Mouse (Mus musculus) layer of hippocampus, adult 2 months (tissue): ENCODE data around the gene Id4. TPM values are rescaled to one million over a fixed set of nuclear protein-coding genes. Genes with fewer than 3 reads are reported as not detected.

ENCODE experiments used
- DNase-seq, 2 experiments: peaks; one replicate each; pipeline ENCODE4 v3.0.0; 2022; ENCODE audit warnings: low spot score in 2 of 2
- H3K27ac ChIP-seq: fragments of 200-600 bp; 2 replicates; pipeline ENCODE4 v1.8.1; 2022
- H3K4me3 ChIP-seq: fragments of 200-600 bp; 2 replicates; pipeline ENCODE4 v1.8.1; 2022; ENCODE audit warnings: mild to moderate bottlenecking
- CTCF ChIP-seq: fragments of 200-600 bp; conservative IDR thresholded peaks from 2 replicates; pipeline ENCODE4 v1.8.1; 2022; ENCODE audit warnings: antibody characterized with exemption, mild to moderate bottlenecking, moderate library complexity
- long read RNA-seq, 2 experiments: library from polyadenylated mRNA; stranded (forward); transcript quantifications; one replicate each; pipeline ENCODE4 v2.0.0; 2021; ENCODE audit warnings: borderline mapping rate in 2 of 2
- total RNA-seq, 2 experiments: library from RNA; stranded (reverse); gene quantifications; 2 replicates each; pipeline ENCODE4 v1.2.3; 2021

Gene Id4
- 10 to 100 TPM; 48.8 to 53.5 TPM for total RNA-seq
- long read RNA-seq, experiment 1, transcript Id4-201 (3 exons, 3,849 nt) = major isoform, 117 of 144 reads
- long read RNA-seq, experiment 1, partial matches to known transcripts = 1 of 144 reads
- long read RNA-seq, experiment 1, other reads (novel, unspliced or antisense) = 26 of 144 reads
- long read RNA-seq, experiment 2, transcript Id4-201 (3 exons, 3,849 nt) = major isoform, 148 of 177 reads
- long read RNA-seq, experiment 2, partial matches to known transcripts = 4 of 177 reads
- long read RNA-seq, experiment 2, other reads (novel, unspliced or antisense) = 25 of 177 reads

DNA sequence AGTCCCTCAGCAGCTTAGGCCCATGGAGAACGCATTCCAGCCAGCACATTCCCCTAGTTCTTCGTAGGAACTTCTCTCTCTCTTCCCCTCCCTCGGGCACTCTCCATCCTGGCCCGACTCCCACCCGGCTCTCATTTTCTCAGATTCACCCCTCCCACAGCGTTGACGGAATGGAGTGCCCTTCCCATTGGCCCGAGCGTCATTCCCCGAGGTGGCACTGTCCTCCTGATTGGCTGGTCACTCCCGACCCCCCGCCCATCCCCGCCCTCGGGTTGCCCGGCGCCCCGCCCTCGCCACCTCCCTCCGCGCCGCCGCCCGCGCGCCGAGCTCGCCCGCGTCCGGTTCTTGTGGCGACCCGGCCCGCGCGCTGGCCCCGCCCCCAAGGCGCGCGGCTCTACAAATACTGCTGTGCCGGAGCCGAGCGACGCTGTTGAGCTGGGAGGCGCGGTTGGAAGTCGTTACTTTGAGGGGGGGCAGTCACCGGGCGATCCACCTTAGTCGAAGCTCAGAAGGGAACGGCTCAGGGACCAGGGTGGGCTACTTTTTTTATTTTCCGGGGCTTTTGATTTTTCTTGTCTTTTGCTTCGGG lies at the start of gene Id4:
Gene Id4 (plus strand): TSS at position 539 of the 589 bp plus-strand sequence.
- DNase-seq = peak; percentile 90 to 94
- peak within 1 kb of the TSS; percentile 87 for H3K27ac ChIP-seq
- TF ChIP-seq CTCF = no peak

DNA sequence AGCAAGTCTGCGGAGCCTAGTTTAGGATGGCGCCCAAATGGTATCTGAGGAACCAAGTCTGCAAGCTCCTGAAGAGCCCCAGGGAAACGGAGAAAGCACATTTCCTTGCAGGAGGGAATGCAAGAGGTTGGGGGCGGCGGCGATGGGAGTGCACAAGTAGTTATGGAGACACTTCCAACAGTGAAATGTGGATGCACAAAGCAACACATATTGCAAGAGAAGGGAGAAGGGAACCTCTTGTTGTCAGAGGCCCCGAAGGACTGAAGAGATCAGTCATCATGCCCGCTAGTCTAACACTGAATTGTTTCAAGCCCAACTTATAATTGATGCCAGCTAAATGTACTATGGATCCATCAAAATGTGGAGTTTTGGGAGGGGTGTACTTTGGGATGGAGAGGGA lies 33.9 kb upstream of the Id4 start:
- H3K27ac ChIP-seq = peak overlapping the region; percentile 39; the same call in 1 of the 2 replicates
- peak overlapping the region; percentile 35; the same call in 1 of the 2 replicates for H3K4me3 ChIP-seq
- no peak for TF ChIP-seq CTCF
- DNase-seq = no peak

More for the DNA sequence above, at the start of gene Id4:
- peak within 1 kb of the TSS; percentile 70 for H3K4me3 ChIP-seq

GRCm38 (mm10) chr13:48227712-48228111 lies 33.3 kb upstream of the Id4 start:
- TF ChIP-seq CTCF = no peak
- peak overlapping the region; percentile 57 for H3K4me3 ChIP-seq
- peak; percentile 93 to 94 for DNase-seq

DNA sequence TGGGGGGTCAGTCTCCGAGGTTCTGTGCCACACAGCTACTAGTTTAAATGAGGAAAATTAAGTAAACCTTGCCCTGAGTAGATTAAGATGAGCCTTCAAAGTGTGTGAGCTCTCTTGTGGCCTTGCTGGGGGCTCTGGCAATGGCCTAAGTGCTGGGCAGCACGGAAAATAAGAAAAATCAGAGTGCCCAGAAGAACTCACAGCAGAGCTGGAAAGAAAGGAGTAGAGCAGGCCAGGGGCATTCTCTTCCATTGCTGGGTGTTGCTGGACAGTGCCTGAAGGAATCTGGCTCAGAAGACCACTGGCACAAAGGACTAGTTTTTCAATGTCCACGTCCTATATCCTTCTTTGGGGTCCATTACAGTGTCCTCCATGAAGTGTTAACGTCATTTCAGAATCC lies 32.9 kb upstream of the Id4 start:
- no peak for TF ChIP-seq CTCF
- H3K4me3 ChIP-seq = peak overlapping the region; percentile 57
- H3K27ac ChIP-seq = peak overlapping the region; percentile 86
- no peak for DNase-seq

More at GRCm38 (mm10) chr13:48227712-48228111, 33.3 kb upstream of the Id4 start:
- H3K27ac ChIP-seq = peak overlapping the region; percentile 86

GRCm38 (mm10) chr13:48230996-48231395 lies 30.0 kb upstream of the Id4 start:
- Histone ChIP-seq H3K27ac (peak overlapping the region; percentile 47), H3K4me3 (no peak overlapping the region)
- no peak for DNase-seq
- TF ChIP-seq CTCF = no peak

DNA sequence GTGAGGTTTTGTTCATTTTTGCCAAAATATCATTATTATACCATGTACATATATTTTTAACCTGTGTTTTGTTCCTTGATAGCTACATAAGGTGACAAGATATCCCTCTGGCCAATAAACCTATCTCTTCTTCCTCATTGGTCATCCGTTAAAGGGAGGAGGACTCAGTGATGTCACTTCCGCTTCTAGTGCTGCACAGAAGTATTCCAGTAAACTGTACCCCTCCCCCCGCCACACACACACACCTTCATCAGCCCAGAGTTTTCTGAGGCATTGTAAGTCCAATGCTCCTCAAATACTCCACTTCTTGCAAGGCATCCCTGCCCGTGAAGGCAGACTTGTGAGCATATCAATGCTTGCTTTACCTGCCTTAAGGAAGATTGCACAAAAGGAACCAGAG lies 24.6 kb upstream of the Id4 start:
- Histone ChIP-seq H3K4me3 (no peak overlapping the region), H3K27ac (no peak overlapping the region)
- TF ChIP-seq CTCF = no peak
- DNase-seq = no peak

DNA sequence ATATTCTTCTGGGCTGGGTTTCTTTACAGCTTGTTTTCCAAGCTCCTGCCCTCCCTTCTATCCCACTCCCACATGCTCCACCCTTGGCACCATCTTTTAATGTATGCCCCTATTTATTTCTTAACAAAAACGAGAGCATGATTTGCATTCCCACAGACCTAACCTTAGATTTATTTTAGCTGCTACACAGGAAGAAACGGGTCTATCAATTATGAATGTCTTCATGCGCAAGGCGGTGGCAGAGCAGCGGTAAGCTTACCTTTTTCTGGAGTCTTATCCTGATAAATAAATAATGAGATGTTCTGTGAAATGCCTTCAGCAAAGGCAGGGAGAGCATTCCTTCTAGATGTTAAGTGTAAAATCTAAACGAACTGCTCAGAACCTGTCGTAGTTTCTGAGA lies 24.2 kb upstream of the Id4 start:
- no peak overlapping the region for H3K27ac ChIP-seq
- no peak for TF ChIP-seq CTCF
- DNase-seq = no peak

GRCm38 (mm10) chr13:48237516-48237915 lies 23.5 kb upstream of the Id4 start:
- Histone ChIP-seq H3K27ac (peak overlapping the region; percentile 49), H3K4me3 (no peak overlapping the region)
- no peak for DNase-seq
- TF ChIP-seq CTCF = peak; percentile 67

More for the DNA sequence above, 24.2 kb upstream of the Id4 start:
- H3K4me3 ChIP-seq = no peak overlapping the region

- H3K27ac ChIP-seq = no peak overlapping the region
- TF ChIP-seq CTCF = no peak
- H3K4me3 ChIP-seq = no peak overlapping the region
- no peak for DNase-seq
Measured at GRCm38 (mm10) chr13:48245235-48246012, 15.6 kb upstream of the Id4 start.

DNA sequence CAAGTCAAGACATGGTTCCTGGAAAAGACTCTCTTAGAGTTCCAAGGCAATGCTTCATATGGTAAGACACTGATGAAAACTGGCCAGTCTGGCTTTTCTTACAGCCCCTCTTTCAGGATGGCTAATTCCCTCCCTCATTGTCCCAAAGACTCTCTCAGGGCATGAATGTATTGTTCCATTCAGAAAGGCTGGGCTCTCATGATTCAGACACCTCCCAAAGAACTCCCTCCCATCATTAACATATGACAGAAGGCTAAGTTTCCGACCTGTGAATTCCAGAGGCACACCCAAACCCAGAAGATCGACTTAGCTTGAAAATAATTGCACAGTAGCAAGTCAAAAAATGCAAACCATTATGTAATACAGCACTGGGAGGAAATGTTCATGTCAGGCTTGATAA lies 8.5 kb upstream of the Id4 start:
- H3K4me3 ChIP-seq = no peak overlapping the region
- TF ChIP-seq CTCF = no peak
- no peak overlapping the region for H3K27ac ChIP-seq
- DNase-seq = no peak

GRCm38 (mm10) chr13:48255026-48255425 lies 6.0 kb upstream of the Id4 start:
- no peak for TF ChIP-seq CTCF
- DNase-seq = no peak
- H3K27ac ChIP-seq = no peak overlapping the region
- no peak overlapping the region for H3K4me3 ChIP-seq

DNA sequence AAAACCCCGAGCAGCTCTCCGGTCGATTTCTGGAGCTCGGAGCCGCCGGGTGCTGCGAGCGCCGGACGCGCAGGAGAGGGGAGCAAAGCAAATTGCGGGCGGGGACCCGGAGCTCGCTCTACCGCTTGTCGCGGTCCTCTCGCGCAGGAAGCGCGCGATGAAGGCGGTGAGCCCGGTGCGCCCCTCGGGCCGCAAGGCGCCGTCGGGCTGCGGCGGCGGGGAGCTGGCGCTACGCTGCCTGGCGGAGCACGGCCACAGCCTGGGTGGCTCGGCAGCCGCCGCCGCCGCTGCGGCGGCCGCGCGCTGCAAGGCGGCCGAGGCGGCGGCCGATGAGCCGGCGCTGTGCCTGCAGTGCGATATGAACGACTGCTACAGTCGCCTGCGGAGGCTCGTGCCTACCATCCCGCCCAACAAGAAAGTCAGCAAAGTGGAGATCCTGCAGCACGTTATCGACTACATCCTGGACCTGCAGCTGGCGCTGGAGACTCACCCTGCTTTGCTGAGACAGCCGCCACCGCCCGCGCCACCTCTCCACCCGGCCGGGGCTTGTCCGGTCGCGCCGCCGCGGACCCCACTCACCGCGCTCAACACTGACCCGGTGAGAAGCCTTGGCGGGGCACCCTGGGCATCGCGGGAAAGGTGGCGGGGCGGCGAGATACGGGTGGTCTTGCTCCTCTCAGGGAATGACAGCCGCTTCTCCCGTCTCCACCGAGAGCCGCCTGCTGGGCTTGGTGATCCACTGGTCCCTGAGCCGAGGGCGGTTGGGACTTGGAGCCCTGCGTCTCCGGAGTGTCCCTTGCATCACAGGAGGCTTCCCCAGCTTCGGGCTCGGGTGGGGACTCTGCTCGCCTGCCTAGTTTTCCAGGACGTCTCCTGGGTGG lies 553 bp downstream of the Id4 start:
- H3K27ac ChIP-seq = peak overlapping the region; percentile 87
- TF ChIP-seq CTCF = 0 out of 2 replicates have a peak, but pooled peaks have one; percentile 13
- H3K4me3 ChIP-seq = peak overlapping the region; percentile 70
- peak in 1 of 2 experiments; percentile 16 for DNase-seq
